Mouse (Mus musculus) megakaryocyte-erythroid progenitor cell, adult 5-6 weeks (primary cell): ENCODE measurements at regions not wholly inside any gene's neighbourhood (a gene's known extent, or its start where the extent isn't known, plus 50 kb on each side); places are given as distances from the start of the nearest gene placed in this dataset.

Experiments used
- ATAC-seq: replicated peaks from 2 replicates; pipeline ENCODE4 v1.8.0; 2016; ENCODE audit warnings: mild to moderate bottlenecking, inconsistent platforms; ENCODE audit not compliant: severe bottlenecking, poor library complexity, low FRiP score, low TSS enrichment

GRCm38 (mm10) chr16:5487259-5487658 lies 231.5 kb upstream of the Eef2kmt start:
- ATAC-seq = no peak

GRCm38 (mm10) chr16:5483337-5483736 lies 227.6 kb upstream of the Eef2kmt start:
- ATAC-seq = no peak

GRCm38 (mm10) chr16:5480148-5480547 lies 224.4 kb upstream of the Eef2kmt start:
- ATAC-seq = no peak

GRCm38 (mm10) chr16:5478970-5479369 lies 223.2 kb upstream of the Eef2kmt start:
- ATAC-seq = no peak

- 0 out of 2 replicates have a peak, but pooled peaks have one; percentile 52 for ATAC-seq
These were observed 215.5 kb upstream of the Eef2kmt start for GRCm38 (mm10) chr16:5471321-5471720.

GRCm38 (mm10) chr16:5467587-5467986 lies 211.8 kb upstream of the Eef2kmt start:
- no peak for ATAC-seq

- ATAC-seq = no peak
These were observed 211.0 kb upstream of the Eef2kmt start for GRCm38 (mm10) chr16:5466760-5467159.

GRCm38 (mm10) chr16:5455352-5455965 lies 199.7 kb upstream of the Eef2kmt start:
- no peak for ATAC-seq

GRCm38 (mm10) chr16:5454243-5454642 lies 198.5 kb upstream of the Eef2kmt start:
- no peak for ATAC-seq

GRCm38 (mm10) chr16:5452971-5453370 lies 197.2 kb upstream of the Eef2kmt start:
- no peak for ATAC-seq

GRCm38 (mm10) chr16:5445776-5446175 lies 190.0 kb upstream of the Eef2kmt start:
- no peak for ATAC-seq

- no peak for ATAC-seq
These were observed 189.0 kb upstream of the Eef2kmt start for GRCm38 (mm10) chr16:5444785-5445184.

- no peak for ATAC-seq
These were observed 183.9 kb upstream of the Eef2kmt start for GRCm38 (mm10) chr16:5439717-5440116.

GRCm38 (mm10) chr16:5438405-5438804 lies 182.6 kb upstream of the Eef2kmt start:
- ATAC-seq = no peak

- ATAC-seq = no peak
These were observed 175.9 kb upstream of the Eef2kmt start for GRCm38 (mm10) chr16:5431689-5432088.

- no peak for ATAC-seq
These were observed 175.3 kb upstream of the Eef2kmt start for GRCm38 (mm10) chr16:5431111-5431510.

- ATAC-seq = no peak
These were observed 173.7 kb upstream of the Eef2kmt start for GRCm38 (mm10) chr16:5429466-5429865.

- ATAC-seq = no peak
These were observed 170.1 kb upstream of the Eef2kmt start for GRCm38 (mm10) chr16:5425908-5426307.

- no peak for ATAC-seq
These were observed 166.3 kb upstream of the Eef2kmt start for GRCm38 (mm10) chr16:5422041-5422440.

GRCm38 (mm10) chr16:5421591-5421990 lies 165.8 kb upstream of the Eef2kmt start:
- no peak for ATAC-seq

GRCm38 (mm10) chr16:5419467-5419866 lies 163.7 kb upstream of the Eef2kmt start:
- ATAC-seq = no peak
